Mouse (Mus musculus) liver, postnatal 0 days (tissue): ENCODE results near the gene Atad3a.

ENCODE experiments used
- CTCF ChIP-seq: sonication (generic); IDR thresholded peaks from 2 replicates; pipeline ENCODE4 v1.5.1; 2016; ENCODE audit warnings: antibody characterized with exemption, low read depth
- EP300 ChIP-seq: IDR thresholded peaks from 2 replicates; pipeline ENCODE4 v1.6.1; 2016; ENCODE audit warnings: antibody characterized with exemption, low read depth, mild to moderate bottlenecking

DNA sequence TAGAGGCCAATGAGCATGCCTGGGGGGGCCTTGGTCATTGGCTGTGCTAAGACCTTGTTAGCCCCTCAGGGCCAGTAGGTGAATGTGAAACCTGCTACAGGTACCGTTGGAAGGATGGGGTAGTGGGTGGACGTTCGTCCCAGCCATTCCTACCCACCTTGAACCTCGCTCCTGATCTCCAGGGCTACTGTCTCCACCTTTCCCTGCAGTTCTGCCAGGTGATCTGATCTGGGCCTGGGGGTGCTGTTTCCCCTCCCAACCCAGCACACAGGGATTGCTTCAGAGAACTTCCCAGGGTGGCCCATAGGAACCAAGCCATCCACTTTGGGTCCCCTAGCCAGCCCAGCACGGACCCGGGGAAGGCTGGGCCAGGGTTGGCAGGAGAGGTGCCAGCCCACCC, 21.7 kb downstream of the Atad3a start:
- TF ChIP-seq CTCF (no peak), EP300 (no peak)
